Mouse (Mus musculus): ENCODE measurements around the gene Prtn3. TPM values are rescaled to one million over a fixed set of nuclear protein-coding genes. Genes with fewer than 3 reads are reported as not detected.

Gene Prtn3
- total and polyA plus RNA-seq, 3 experiments: 0.30 to 0.39 TPM; not detected in 1

DNA sequence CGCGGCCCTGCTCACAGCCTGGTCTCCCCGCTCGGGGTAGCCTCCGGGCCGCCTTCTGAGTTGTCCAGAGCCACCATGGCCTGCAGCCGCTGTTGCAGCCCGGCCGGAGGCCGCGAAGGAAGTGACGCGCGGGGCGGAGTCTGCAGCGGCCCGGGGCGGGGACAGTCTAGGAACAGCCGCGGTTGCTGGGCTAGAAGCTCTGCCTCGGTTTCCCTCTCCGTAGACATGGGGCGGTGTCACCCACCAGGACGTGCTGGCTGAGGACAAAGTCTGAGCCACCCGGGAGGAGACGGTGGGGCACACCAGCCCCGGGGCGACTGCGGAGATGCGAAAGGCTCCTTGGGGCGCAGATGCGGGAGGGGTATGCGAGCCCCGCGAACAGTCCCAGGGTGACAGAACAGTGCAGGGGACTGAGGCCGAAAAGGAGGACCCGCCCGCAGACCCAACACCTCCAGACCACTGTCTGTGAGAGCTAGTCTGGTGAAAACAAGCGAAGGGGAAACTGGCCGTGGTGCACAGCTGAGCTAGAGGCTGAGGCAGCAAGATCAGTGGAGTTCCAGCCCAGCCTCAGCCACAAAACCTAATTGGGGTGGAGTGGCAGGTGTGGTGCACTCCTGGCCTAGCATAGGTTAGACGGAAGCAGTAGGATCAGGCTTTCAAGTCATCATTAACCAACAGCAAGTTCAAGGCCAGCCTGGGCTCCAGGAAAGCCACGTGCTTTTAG, 42.7 kb downstream of the Prtn3 start, which contains the start of gene Kiss1r:
TSS of gene Kiss1r (plus strand) at position 164 of the 724 bp plus-strand sequence.
- Histone ChIP-seq H3K36me3 (replicated peaks in 1 of 2; ENCODE audit: control insufficient read depth in 1 of 2, insufficient read depth in 1 of 2, low read length in 1 of 2) (peaks cover 0 to 21% of the 10 kb centered on the region in 2 experiments), H3K27me3 (replicated peaks) (no peaks in the 10 kb centered on the region), H3K4me2 (ENCODE audit: insufficient read depth, low read depth, poor library complexity, severe bottlenecking) (peak within 1 kb of the TSS; percentile 55), H3K4me3 (replicated peaks in 1 of 3; ENCODE audit: low read depth in 2 of 3, low read length in 2 of 3, poor library complexity in 1 of 3) (peak within 1 kb of the TSS; percentile 83 to 93 (median 87)), H3K9ac (ENCODE audit: insufficient read depth, low read depth) (peak within 1 kb of the TSS; percentile 94), H3K79me2 (replicated peaks; ENCODE audit: control insufficient read depth, extremely low read depth, insufficient read depth, poor library complexity, severe bottlenecking) (no peaks in the 10 kb centered on the region; the same call in 1 of the 2 replicates), H3K4me1 (ENCODE audit: control insufficient read depth in 1 of 2, insufficient read depth in 2 of 2) (peaks cover 10 to 30% of the 10 kb centered on the region in 2 experiments), H3K9me3 (replicated peaks; ENCODE audit: low read length) (peaks cover 4% of the 10 kb centered on the region), H3K27ac (ENCODE audit: insufficient read depth, low read depth) (no peak within 1 kb of the TSS)
- in situ Hi-C loops (cut with MboI; ENCODE audit: low pct_ligation_motif_present, low pct_unique_long_range_greater_than_20kb, low sequenced_read_pairs) (no loop called here), dilution Hi-C loops (cut with MboI; ENCODE audit: extremely low pct_ligation_motif_present, extremely low pct_unique_long_range_greater_than_20kb, low sequenced_read_pairs) (no loop called here)
- DNase-seq (ENCODE audit: extremely low read depth): peak; percentile 64
- peak; percentile 70 for TF ChIP-seq HCFC1 (IDR thresholded peaks at IDR 0.05; ENCODE audit: low read depth, low read length)
- no peak for TF ChIP-seq IRF4 (IDR thresholded peaks at IDR 0.05; ENCODE audit: low read depth, low read length)
- peak; percentile 53 for TF ChIP-seq MXI1 (IDR thresholded peaks at IDR 0.05; ENCODE audit: low read depth, low read length)
- no peak for TF ChIP-seq CHD2 (IDR thresholded peaks at IDR 0.05; ENCODE audit: low read length)
- TF ChIP-seq NRF1 (IDR thresholded peaks at IDR 0.05; ENCODE audit: low read depth, low read length): 0 out of 2 replicates have a peak, but pooled peaks have one; percentile 9
- TF ChIP-seq POLR2A (IDR thresholded peaks at IDR 0.05; ENCODE audit: low read depth, low read length): peak; percentile 95
- TF ChIP-seq ZMIZ1 (IDR thresholded peaks at IDR 0.05; ENCODE audit: low read depth, low read length): peak; percentile 40; the same call in 1 of the 2 replicates
- peak; percentile 88 for TF ChIP-seq TCF12 (IDR thresholded peaks at IDR 0.05; ENCODE audit: low read depth, low read length)
- peak; percentile 92 for TF ChIP-seq NELFE (IDR thresholded peaks at IDR 0.05; ENCODE audit: low read depth, low read length)
- no peak for TF ChIP-seq USF2 (conservative IDR thresholded peaks at IDR 0.05; ENCODE audit: low read depth, low read length)
- no peak for TF ChIP-seq SIN3A (IDR thresholded peaks at IDR 0.05; ENCODE audit: low read length)
- no peak for TF ChIP-seq RAD21 (IDR thresholded peaks at IDR 0.05; ENCODE audit: low read depth, low read length)
- 0 out of 2 replicates have a peak, but pooled peaks have one; percentile 28 for TF ChIP-seq TBP (conservative IDR thresholded peaks at IDR 0.05; ENCODE audit: low read depth, low read length)

DNA sequence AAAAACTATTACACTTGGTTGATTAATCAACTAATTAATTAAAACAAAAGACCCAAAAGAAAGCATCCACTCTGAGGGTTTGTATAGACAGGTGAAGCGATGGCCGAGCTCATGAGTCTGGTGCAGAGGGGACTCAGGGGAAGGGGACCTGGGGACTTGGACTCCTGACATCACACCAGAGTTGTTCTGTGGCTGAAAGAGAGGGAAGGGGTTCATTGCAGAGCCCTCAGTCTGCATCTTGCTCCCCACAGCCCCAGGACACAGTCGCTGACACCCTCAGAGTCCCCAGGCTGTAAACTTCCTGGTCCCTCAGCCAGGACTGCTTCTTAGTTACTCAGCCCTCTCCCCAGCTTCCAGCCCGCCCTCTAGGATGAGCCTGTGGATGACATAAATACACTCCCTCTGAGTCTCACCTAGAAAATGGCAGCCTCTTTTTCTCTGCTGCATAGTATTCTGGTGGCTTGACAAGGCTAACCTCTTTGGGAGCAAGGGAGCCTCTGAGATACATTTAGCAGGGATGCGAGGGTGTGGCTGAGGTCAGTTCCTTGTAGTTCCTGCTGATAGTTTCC, 43.3 kb downstream of the Prtn3 start:
- Histone ChIP-seq H3K27me3 (replicated peaks) (no peaks in the 10 kb centered on the region), H3K36me3 (replicated peaks in 1 of 2; ENCODE audit: control insufficient read depth in 1 of 2, insufficient read depth in 1 of 2, low read length in 1 of 2) (peaks cover 0 to 14% of the 10 kb centered on the region in 2 experiments), H3K79me2 (replicated peaks; ENCODE audit: control insufficient read depth, extremely low read depth, insufficient read depth, poor library complexity, severe bottlenecking) (no peaks in the 10 kb centered on the region; the same call in 1 of the 2 replicates), H3K4me3 (replicated peaks in 1 of 3; ENCODE audit: low read depth in 2 of 3, low read length in 2 of 3, poor library complexity in 1 of 3) (no peak overlapping the region), H3K4me2 (ENCODE audit: insufficient read depth, low read depth, poor library complexity, severe bottlenecking) (0 out of 2 replicates have a peak overlapping the region, but pooled peaks have one; percentile 55), H3K4me1 (ENCODE audit: control insufficient read depth in 1 of 2, insufficient read depth in 2 of 2) (peaks cover 10 to 30% of the 10 kb centered on the region in 2 experiments), H3K9ac (ENCODE audit: insufficient read depth, low read depth) (peak overlapping the region; percentile 94; the same call in 1 of the 2 replicates), H3K9me3 (replicated peaks; ENCODE audit: low read length) (peaks cover 4% of the 10 kb centered on the region), H3K27ac (ENCODE audit: insufficient read depth, low read depth) (no peak overlapping the region)
- in situ Hi-C loops (cut with MboI; ENCODE audit: low pct_ligation_motif_present, low pct_unique_long_range_greater_than_20kb, low sequenced_read_pairs) (no loop called here), dilution Hi-C loops (cut with MboI; ENCODE audit: extremely low pct_ligation_motif_present, extremely low pct_unique_long_range_greater_than_20kb, low sequenced_read_pairs) (no loop called here)
- DNase-seq (ENCODE audit: extremely low read depth): no peak
- TF ChIP-seq BHLHE40 (IDR thresholded peaks at IDR 0.05; ENCODE audit: low read depth, low read length) (no peak), MAX (IDR thresholded peaks at IDR 0.05; ENCODE audit: low read length) (no peak), POLR2AphosphoS2 (IDR thresholded peaks at IDR 0.05; ENCODE audit: low read depth, low read length) (no peak), IRF4 (IDR thresholded peaks at IDR 0.05; ENCODE audit: low read depth, low read length) (no peak)
